In genomic region chr2:93870842-93871241, GRCm38 (mm10) we compare ENCODE assay signal across 8 mouse cellular contexts. TPM values are rescaled to one million over a fixed set of nuclear protein-coding genes. Genes with fewer than 3 reads are reported as not detected.
DNase-seq lines count a peak whose midpoint lies in the region; ATAC-seq lines count a peak whose summit lies in the region.

No protein-coding gene starts in this region.

- H3K4me3 ChIP-seq in hindbrain, embryonic 13.5 days, result no peak overlapping the region

- no peak overlapping the region for H3K27ac ChIP-seq in hindbrain, embryonic 13.5 days

- H3K4me1 ChIP-seq in hindbrain, embryonic 13.5 days (replicated peaks), result peaks cover 21% of the 10 kb centered on the region

- H3K9ac ChIP-seq in hindbrain, embryonic 13.5 days, result no peak overlapping the region

- WGBS in hindbrain, embryonic 13.5 days, result 40% methylated on average over 4 of the region's 4 CpGs

- no peaks in the 10 kb centered on the region for H3K9me3 ChIP-seq in hindbrain, embryonic 13.5 days

- intact Hi-C loops in heart, postnatal 25 days (cut with DNase I), result loop anchor here (1.0 to 5.0 kb wide), 2 partner anchors 86 to 131 kb away; partner anchors contain the start of gene Gm13889

- 0 out of 2 replicates have a peak, but pooled peaks cover 9% of the 10 kb centered on the region for H3K27me3 ChIP-seq in hindbrain, embryonic 13.5 days

- no peaks in the 10 kb centered on the region for H3K36me3 ChIP-seq in hindbrain, embryonic 13.5 days

- no peak overlapping the region for H3K4me2 ChIP-seq in hindbrain, embryonic 13.5 days

- 0 out of 2 replicates have a peak, but pooled peaks have one; percentile 29 for ATAC-seq in hindbrain, embryonic 13.5 days (ENCODE audit: low FRiP score)
- peak; percentile 61 for ATAC-seq in megakaryocyte, adult 5-6 weeks (ENCODE audit: poor library complexity, severe bottlenecking)

- DNase-seq in heart, adult 18-20 months, result peak; percentile 63 to 85
- no peak for DNase-seq in heart, postnatal 25 days (ENCODE audit: low spot score)
- peak; percentile 67 to 77 for DNase-seq in cerebellum, adult 18-20 months
- peak; percentile 75 for DNase-seq in forelimb bud, embryonic 11.5 days (ENCODE audit: low read depth, low spot score)
- DNase-seq in layer of hippocampus, postnatal 36 days, result peak; percentile 65 to 79
- DNase-seq in right cerebral cortex, postnatal 4 days, result peak; percentile 77

RNA-seq across cellular contexts. Expression of gene Accsl, which starts 1.9 kb away (rescaled TPM):
- not detected for total RNA-seq in heart, adult 18-20 months (2021)
- total RNA-seq in heart, postnatal 25 days (2021), result not detected
- polyA plus RNA-seq in hindbrain, embryonic 13.5 days (2015; fragmentation: Nextera tagmentation; extraction: Ambion mirVana), result 0.34 and 0.35 TPM in 2 replicates
- total RNA-seq in layer of hippocampus, postnatal 36 days (2021), result 1 to 10 TPM in 1 of 2 experiments, under 1 TPM in 1; 0.42 to 1.1 TPM
- total RNA-seq in megakaryocyte, adult 5-6 weeks (2015), result not detected in 2 replicates
- not detected in 2 replicates for total RNA-seq in megakaryocyte, adult 5-6 weeks (2017)

RNA-seq across cellular contexts. Expression of gene Accs, which starts 21.1 kb away (rescaled TPM):
- 1 to 10 TPM; 4.1 to 5.2 TPM for total RNA-seq in heart, adult 18-20 months (2021)
- total RNA-seq in heart, postnatal 25 days (2021), result 1 to 10 TPM; 3.9 to 5.4 TPM
- 6.2 and 7.0 TPM in 2 replicates for polyA plus RNA-seq in hindbrain, embryonic 13.5 days (2015; fragmentation: Nextera tagmentation; extraction: Ambion mirVana)
- total RNA-seq in layer of hippocampus, postnatal 36 days (2021), result 1 to 10 TPM; 3.5 to 4.2 TPM
- 8.3 and 9.6 TPM in 2 replicates for total RNA-seq in megakaryocyte, adult 5-6 weeks (2015)
- 11.7 and 12.7 TPM in 2 replicates for total RNA-seq in megakaryocyte, adult 5-6 weeks (2017)

RNA-seq across cellular contexts. Expression of gene Ext2, which starts 48.5 kb away (rescaled TPM):
- 10 to 100 TPM; 37.9 to 39.9 TPM for total RNA-seq in heart, adult 18-20 months (2021)
- total RNA-seq in heart, postnatal 25 days (2021), result 10 to 100 TPM; 41.7 to 44.4 TPM
- 70.2 and 70.4 TPM in 2 replicates for polyA plus RNA-seq in hindbrain, embryonic 13.5 days (2015; fragmentation: Nextera tagmentation; extraction: Ambion mirVana)
- total RNA-seq in layer of hippocampus, postnatal 36 days (2021), result 10 to 100 TPM; 49.6 to 55.9 TPM
- 23.1 and 29.7 TPM in 2 replicates for total RNA-seq in megakaryocyte, adult 5-6 weeks (2015)
- 16.3 and 20.2 TPM in 2 replicates for total RNA-seq in megakaryocyte, adult 5-6 weeks (2017)
